Mouse (Mus musculus) myocyte (in vitro differentiated cells): ENCODE results near the gene Gon4l. TPM values are rescaled to one million over a fixed set of nuclear protein-coding genes. Genes with fewer than 3 reads are reported as not detected.
"Not testable (repeated sequence)": the region's sequence is repeated elsewhere in the genome, so short reads cannot be mapped to it uniquely, and the experiment has no call there.

Source experiments
- H3K27me3 ChIP-seq: one replicate; pipeline ENCODE4 v1.6.1; 2011; ENCODE audit not compliant: control insufficient read depth, insufficient read depth, insufficient read length
- H3K36me3 ChIP-seq: one replicate; pipeline ENCODE4 v1.6.1; 2011; ENCODE audit not compliant: control insufficient read depth, insufficient read depth
- H3K4me2 ChIP-seq: one replicate; pipeline ENCODE4 v1.6.1; 2011; ENCODE audit warnings: low read depth, control low read depth
- H3K4me3 ChIP-seq: one replicate; pipeline ENCODE4 v1.5.1; 2011; ENCODE audit warnings: mild to moderate bottlenecking, control low read depth, moderate library complexity
- H3K79me2 ChIP-seq: one replicate; pipeline ENCODE4 v1.6.1; 2011; ENCODE audit not compliant: control insufficient read depth, insufficient read depth
- H3ac ChIP-seq: one replicate; pipeline ENCODE4 v1.6.1; 2011; ENCODE audit not compliant: control insufficient read depth, insufficient read length
- CEBPB ChIP-seq: IDR thresholded peaks from 2 replicates; pipeline ENCODE4 v1.6.1; 2011; ENCODE audit warnings: mild to moderate bottlenecking, moderate library complexity; ENCODE audit not compliant: poor library complexity, insufficient read depth, severe bottlenecking
- E2F4 ChIP-seq: IDR thresholded peaks from one replicate; pipeline ENCODE4 v1.6.1; 2011; ENCODE audit warnings: mild to moderate bottlenecking, control low read depth, moderate library complexity; ENCODE audit not compliant: insufficient read depth
- MAX ChIP-seq: IDR thresholded peaks from one replicate; pipeline ENCODE4 v1.6.1; 2011; ENCODE audit warnings: low read depth, mild to moderate bottlenecking, control low read depth
- MYOD1 ChIP-seq, 3 experiments: IDR thresholded peaks; one replicate each; pipeline ENCODE4 v1.6.1; 2011; ENCODE audit warnings: control low read depth in 2 of 3, low read depth in 2 of 3, mild to moderate bottlenecking in 2 of 3, moderate library complexity in 1 of 3; ENCODE audit not compliant: insufficient read length in 2 of 3, control insufficient read depth in 1 of 3
- MYOG ChIP-seq, 3 experiments: IDR thresholded peaks; one replicate each; pipeline ENCODE4 v1.6.1; 2011; ENCODE audit warnings: control low read depth in 2 of 3, low read depth in 2 of 3, mild to moderate bottlenecking in 2 of 3; ENCODE audit not compliant: insufficient read length in 2 of 3, control insufficient read depth in 1 of 3, insufficient read depth in 1 of 3
- POLR2A ChIP-seq: IDR thresholded peaks from one replicate; pipeline ENCODE4 v1.6.1; 2011; ENCODE audit warnings: low read depth, mild to moderate bottlenecking, control low read depth, moderate library complexity; ENCODE audit not compliant: insufficient read length
- POLR2AphosphoS2 ChIP-seq: IDR thresholded peaks from one replicate; pipeline ENCODE4 v1.6.1; 2011; ENCODE audit warnings: low read depth, control low read depth; ENCODE audit not compliant: insufficient read length
- REST ChIP-seq: IDR thresholded peaks from one replicate; pipeline ENCODE4 v1.6.1; 2011; ENCODE audit warnings: mild to moderate bottlenecking, control low read depth, moderate library complexity; ENCODE audit not compliant: insufficient read depth, insufficient read length
- SRF ChIP-seq: IDR thresholded peaks from one replicate; pipeline ENCODE4 v1.6.1; 2011; ENCODE audit warnings: low read depth; ENCODE audit not compliant: control insufficient read depth, insufficient read length
- TCF12 ChIP-seq: IDR thresholded peaks from one replicate; pipeline ENCODE4 v1.6.1; 2011; ENCODE audit warnings: mild to moderate bottlenecking, control low read depth; ENCODE audit not compliant: poor library complexity, insufficient read depth, severe bottlenecking
- TCF3 ChIP-seq: IDR thresholded peaks from one replicate; pipeline ENCODE4 v1.6.1; 2011; ENCODE audit warnings: low read depth, control low read depth; ENCODE audit not compliant: insufficient read length
- USF1 ChIP-seq: IDR thresholded peaks from one replicate; pipeline ENCODE4 v1.6.1; 2011; ENCODE audit warnings: low read depth, mild to moderate bottlenecking, control low read depth, moderate library complexity
- polyA plus RNA-seq: library from polyadenylated mRNA; unstranded; fragments of >200 nt; fragmentation: generic; extraction: Trizol; gene quantifications from one replicate; pipeline ENCODE4 v1.2.1, GENCODE M21; 2012; ENCODE audit warnings: missing spikeins

Gene Gon4l
- polyA plus RNA-seq, 1 experiment, result 11.7 TPM

- H3K4me3 ChIP-seq, result no peak overlapping the region
- H3K36me3 ChIP-seq, result peaks cover 3% of the 10 kb centered on the region
- H3ac ChIP-seq, result no peak overlapping the region
- H3K27me3 ChIP-seq, result no peaks in the 10 kb centered on the region
- no peaks in the 10 kb centered on the region for H3K79me2 ChIP-seq
- TF ChIP-seq TCF12 (no peak), E2F4 (no peak), POLR2A (no peak)
- H3K4me2 ChIP-seq, result no peak overlapping the region
Observed at GRCm38 (mm10) chr3:88827231-88827630, 7.8 kb upstream of the Gon4l start.

GRCm38 (mm10) chr3:88831177-88832121, 3.6 kb upstream of the Gon4l start:
- H3K4me2 ChIP-seq, H3ac ChIP-seq, H3K4me3 ChIP-seq, H3K36me3 ChIP-seq, H3K27me3 ChIP-seq, H3K79me2 ChIP-seq: not testable (repeated sequence)

- H3K79me2 ChIP-seq, H3K36me3 ChIP-seq, H3ac ChIP-seq, H3K4me2 ChIP-seq, H3K4me3 ChIP-seq, H3K27me3 ChIP-seq: not testable (repeated sequence)
Observed at GRCm38 (mm10) chr3:88832388-88832787, 2.6 kb upstream of the Gon4l start.

- H3K36me3 ChIP-seq, result peaks cover 10% of the 10 kb centered on the region
- H3K27me3 ChIP-seq, result no peaks in the 10 kb centered on the region
- H3K4me2 ChIP-seq, result no peak overlapping the region
- TF ChIP-seq SRF (no peak), USF1 (no peak)
- H3ac ChIP-seq, result no peak overlapping the region
- H3K79me2 ChIP-seq, result no peaks in the 10 kb centered on the region
- H3K4me3 ChIP-seq, result no peak overlapping the region
Observed at GRCm38 (mm10) chr3:88849172-88849571, 14.1 kb downstream of the Gon4l start.

GRCm38 (mm10) chr3:88855837-88856236, 20.8 kb downstream of the Gon4l start:
- no peaks in the 10 kb centered on the region for H3K79me2 ChIP-seq
- H3K4me2 ChIP-seq, result no peak overlapping the region
- no peak overlapping the region for H3K4me3 ChIP-seq
- peaks cover 49% of the 10 kb centered on the region for H3K36me3 ChIP-seq
- H3K27me3 ChIP-seq, result no peaks in the 10 kb centered on the region
- H3ac ChIP-seq, result no peak overlapping the region
- TF ChIP-seq REST, result no peak
- TF ChIP-seq TCF3, result no peak
- TF ChIP-seq TCF12, result no peak
- TF ChIP-seq USF1, result no peak
- no peak for TF ChIP-seq MYOG (IDR thresholded peaks at IDR 0.05; ENCODE audit: control insufficient read depth in 1 of 3, insufficient read depth in 1 of 3, insufficient read length in 2 of 3, low read depth in 2 of 3)
- TF ChIP-seq SRF, result no peak
- no peak for TF ChIP-seq POLR2AphosphoS2
- TF ChIP-seq E2F4, result no peak
- TF ChIP-seq MAX, result no peak
- no peak for TF ChIP-seq MYOD1 (IDR thresholded peaks at IDR 0.05; ENCODE audit: control insufficient read depth in 1 of 3, insufficient read length in 2 of 3, low read depth in 2 of 3)
- no peak for TF ChIP-seq CEBPB
- no peak for TF ChIP-seq POLR2A

GRCm38 (mm10) chr3:88862129-88862528, 27.1 kb downstream of the Gon4l start:
- H3K79me2 ChIP-seq, result no peaks in the 10 kb centered on the region

GRCm38 (mm10) chr3:88866735-88867134, 31.7 kb downstream of the Gon4l start:
- H3K36me3 ChIP-seq, result peaks cover 19% of the 10 kb centered on the region
- not testable (repeated sequence) for H3K79me2 ChIP-seq, H3K4me2 ChIP-seq, H3ac ChIP-seq, H3K4me3 ChIP-seq, H3K27me3 ChIP-seq

More at GRCm38 (mm10) chr3:88862129-88862528, 27.1 kb downstream of the Gon4l start:
- peaks cover 50% of the 10 kb centered on the region for H3K36me3 ChIP-seq
- H3K4me2 ChIP-seq, result no peak overlapping the region
- H3K4me3 ChIP-seq, result no peak overlapping the region
- TF ChIP-seq SRF (no peak), CEBPB (no peak), TCF12 (no peak)
- H3ac ChIP-seq, result no peak overlapping the region
- no peaks in the 10 kb centered on the region for H3K27me3 ChIP-seq

GRCm38 (mm10) chr3:88867177-88867576, 32.1 kb downstream of the Gon4l start:
- H3K27me3 ChIP-seq, H3K79me2 ChIP-seq, H3ac ChIP-seq, H3K4me2 ChIP-seq, H3K4me3 ChIP-seq: not testable (repeated sequence)
- H3K36me3 ChIP-seq, result peaks cover 17% of the 10 kb centered on the region

- not testable (repeated sequence) for H3K4me3 ChIP-seq, H3K79me2 ChIP-seq, H3K27me3 ChIP-seq, H3K4me2 ChIP-seq, H3ac ChIP-seq
- H3K36me3 ChIP-seq, result peaks cover 14% of the 10 kb centered on the region
Observed at GRCm38 (mm10) chr3:88868449-88868848, 33.4 kb downstream of the Gon4l start.

GRCm38 (mm10) chr3:88882536-88882935, 47.5 kb downstream of the Gon4l start:
- not testable (repeated sequence) for H3K4me3 ChIP-seq, H3K79me2 ChIP-seq, H3K4me2 ChIP-seq, H3K27me3 ChIP-seq, H3K36me3 ChIP-seq, H3ac ChIP-seq
